Mouse (Mus musculus): Measurements from ENCODE around the gene Gm38392. TPM values are rescaled to one million over a fixed set of nuclear protein-coding genes. Genes with fewer than 3 reads are reported as not detected.

The Gm38392 gene
- polyA plus RNA-seq, 1 experiment from 2014 or later = not detected

GRCm38 (mm10) chr3:88226101-88226845 lies 60.7 kb downstream of the Gm38392 start:
- H3K4me2 ChIP-seq (ENCODE audit: low read length) = no peak overlapping the region
- H3K4me3 ChIP-seq (ENCODE audit: low read length) = no peak overlapping the region
- H3K36me3 ChIP-seq (ENCODE audit: control insufficient read depth, insufficient read depth, low read length) = peaks cover 13% of the 10 kb centered on the region
- peaks cover 59% of the 10 kb centered on the region for H3K4me1 ChIP-seq (ENCODE audit: control insufficient read depth, insufficient read depth, low read depth, low read length)
- peak; percentile 10 for ATAC-seq
- H3K27me3 ChIP-seq (replicated peaks; ENCODE audit: control insufficient read depth, insufficient read depth, low read length) = no peaks in the 10 kb centered on the region
- peak overlapping the region; percentile 47; the same call in 1 of the 2 replicates for H3K9ac ChIP-seq (ENCODE audit: low read depth, low read length)
- peak overlapping the region; percentile 95 for H3K27ac ChIP-seq (ENCODE audit: low read depth, low read length)
- 39% methylated on average over 10 of the region's 10 CpGs for WGBS
- no peaks in the 10 kb centered on the region for H3K9me3 ChIP-seq (ENCODE audit: control insufficient read depth, low read length)

DNA sequence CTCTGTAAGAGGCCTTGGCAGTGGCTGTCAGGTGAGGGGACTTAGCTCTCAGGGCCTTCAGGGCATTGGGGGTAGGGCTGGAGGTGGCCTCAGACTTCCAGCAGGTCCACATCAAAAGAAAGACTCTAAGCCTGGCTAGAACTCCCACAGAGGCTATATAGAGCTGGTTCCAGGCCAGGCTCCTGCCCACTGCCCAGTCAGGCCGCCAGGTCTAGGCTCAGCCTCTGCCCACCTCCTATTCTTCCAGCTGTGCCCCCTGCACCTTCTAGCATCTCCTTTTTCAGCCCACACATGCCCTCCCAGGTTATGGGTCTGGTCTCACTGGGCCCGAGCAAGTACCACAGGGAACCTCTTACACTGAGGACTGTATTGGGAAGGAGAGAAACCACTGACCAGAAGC lies 62.1 kb downstream of the Gm38392 start:
- Histone ChIP-seq H3K4me2 (ENCODE audit: low read length) (no peak overlapping the region), H3K9me3 (ENCODE audit: control insufficient read depth, low read length) (no peaks in the 10 kb centered on the region), H3K9ac (ENCODE audit: low read depth, low read length) (peak overlapping the region; percentile 47; the same call in 1 of the 2 replicates), H3K27ac (ENCODE audit: low read depth, low read length) (peak overlapping the region; percentile 95), H3K36me3 (ENCODE audit: control insufficient read depth, insufficient read depth, low read length) (peaks cover 13% of the 10 kb centered on the region), H3K4me1 (ENCODE audit: control insufficient read depth, insufficient read depth, low read depth, low read length) (peaks cover 61% of the 10 kb centered on the region), H3K27me3 (replicated peaks; ENCODE audit: control insufficient read depth, insufficient read depth, low read length) (no peaks in the 10 kb centered on the region), H3K4me3 (ENCODE audit: low read length) (no peak overlapping the region)
- no peak for ATAC-seq
- 58% methylated on average over 2 of the region's 2 CpGs for WGBS

GRCm38 (mm10) chr3:88222446-88222845 lies 64.6 kb downstream of the Gm38392 start:
- peak overlapping the region; percentile 95 for H3K27ac ChIP-seq (ENCODE audit: low read depth, low read length)
- H3K36me3 ChIP-seq (ENCODE audit: control insufficient read depth, insufficient read depth, low read length) = peaks cover 13% of the 10 kb centered on the region
- peak; percentile 15 for ATAC-seq
- peaks cover 58% of the 10 kb centered on the region for H3K4me1 ChIP-seq (ENCODE audit: control insufficient read depth, insufficient read depth, low read depth, low read length)
- WGBS = 34% methylated on average over 6 of the region's 6 CpGs
- H3K4me3 ChIP-seq (ENCODE audit: low read length) = no peak overlapping the region
- peak overlapping the region; percentile 34 for H3K4me2 ChIP-seq (ENCODE audit: low read length)
- no peaks in the 10 kb centered on the region for H3K9me3 ChIP-seq (ENCODE audit: control insufficient read depth, low read length)
- H3K27me3 ChIP-seq (replicated peaks; ENCODE audit: control insufficient read depth, insufficient read depth, low read length) = no peaks in the 10 kb centered on the region
- peak overlapping the region; percentile 28; the same call in 1 of the 2 replicates for H3K9ac ChIP-seq (ENCODE audit: low read depth, low read length)

DNA sequence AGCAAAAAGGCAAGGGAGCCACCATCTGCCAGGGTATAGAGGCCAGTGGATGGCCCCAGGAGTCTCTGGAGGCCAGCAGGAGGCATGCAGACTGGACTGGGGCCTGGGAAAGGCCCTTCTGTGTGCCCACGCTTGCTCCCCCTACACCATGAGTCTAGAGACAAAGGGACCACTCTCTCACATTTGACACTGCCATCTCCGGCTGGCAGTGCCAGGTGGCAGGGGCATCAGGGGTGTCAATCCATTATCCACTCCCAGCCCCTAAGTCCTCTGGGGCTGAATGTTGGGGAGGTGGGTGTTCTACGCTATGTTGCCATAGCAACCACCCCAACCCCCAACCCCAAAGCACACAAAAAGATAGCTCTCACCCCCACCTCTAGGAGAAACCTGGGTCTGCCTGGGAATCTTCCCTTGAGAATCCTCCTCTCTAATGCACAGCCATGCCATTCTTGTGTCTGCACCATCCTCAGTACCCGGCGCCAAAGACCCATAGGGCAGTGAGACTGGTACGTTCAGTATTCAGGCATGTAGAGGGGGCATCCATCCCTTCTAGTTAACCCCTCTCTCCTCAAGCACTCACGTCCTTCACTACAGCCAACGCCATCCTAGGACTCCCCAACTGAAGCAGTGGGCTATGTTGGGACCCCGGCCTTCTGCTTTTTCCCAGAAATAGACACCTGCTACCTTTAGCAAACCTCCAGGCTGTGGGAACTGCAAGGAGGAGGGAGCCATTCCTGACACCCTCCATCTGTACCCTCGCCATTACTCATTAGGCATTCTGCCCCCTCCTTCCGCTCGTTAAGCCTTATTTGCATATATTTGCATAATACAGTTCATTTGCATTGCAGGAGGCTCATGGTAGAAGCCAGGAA lies 65.3 kb downstream of the Gm38392 start:
- H3K9ac ChIP-seq (ENCODE audit: low read depth, low read length) = peak overlapping the region; percentile 47; the same call in 1 of the 2 replicates
- no peaks in the 10 kb centered on the region for H3K9me3 ChIP-seq (ENCODE audit: control insufficient read depth, low read length)
- H3K27me3 ChIP-seq (replicated peaks; ENCODE audit: control insufficient read depth, insufficient read depth, low read length) = no peaks in the 10 kb centered on the region
- peak overlapping the region; percentile 95 for H3K27ac ChIP-seq (ENCODE audit: low read depth, low read length)
- H3K4me3 ChIP-seq (ENCODE audit: low read length) = no peak overlapping the region
- ATAC-seq = peak; percentile 81
- WGBS = 17% methylated on average over 12 of the region's 12 CpGs
- H3K4me1 ChIP-seq (ENCODE audit: control insufficient read depth, insufficient read depth, low read depth, low read length) = peaks cover 55% of the 10 kb centered on the region
- peaks cover 10% of the 10 kb centered on the region for H3K36me3 ChIP-seq (ENCODE audit: control insufficient read depth, insufficient read depth, low read length)
- peak overlapping the region; percentile 71 for H3K4me2 ChIP-seq (ENCODE audit: low read length)

DNA sequence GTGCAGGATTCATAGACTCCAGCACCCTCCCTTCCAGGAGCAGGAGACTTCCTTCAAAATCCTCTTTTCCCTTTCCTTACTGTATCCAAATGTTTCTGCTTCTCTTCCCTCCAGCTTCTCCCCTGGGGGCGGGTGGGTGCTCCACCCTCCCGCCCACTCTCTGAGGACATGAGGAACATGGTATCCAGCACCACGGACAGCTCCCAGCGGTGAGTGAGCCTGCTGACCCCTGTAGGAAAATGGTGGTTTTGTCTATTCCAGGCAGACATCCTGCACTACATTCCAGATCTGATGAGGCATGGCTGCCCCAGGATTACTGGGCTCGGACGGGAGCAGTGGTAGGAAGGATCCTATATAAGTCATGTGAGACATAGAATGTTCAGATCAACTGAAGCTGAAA lies 66.2 kb downstream of the Gm38392 start:
- no peak overlapping the region; the same call in 1 of the 2 replicates for H3K4me3 ChIP-seq (ENCODE audit: low read length)
- H3K9me3 ChIP-seq (ENCODE audit: control insufficient read depth, low read length) = no peaks in the 10 kb centered on the region
- H3K9ac ChIP-seq (ENCODE audit: low read depth, low read length) = peak overlapping the region; percentile 47
- H3K36me3 ChIP-seq (ENCODE audit: control insufficient read depth, insufficient read depth, low read length) = peaks cover 7% of the 10 kb centered on the region; the same call in 1 of the 2 replicates
- peak overlapping the region; percentile 71 for H3K4me2 ChIP-seq (ENCODE audit: low read length)
- peaks cover 50% of the 10 kb centered on the region for H3K4me1 ChIP-seq (ENCODE audit: control insufficient read depth, insufficient read depth, low read depth, low read length)
- ATAC-seq = no peak
- 4% methylated on average over 6 of the region's 6 CpGs for WGBS
- H3K27ac ChIP-seq (ENCODE audit: low read depth, low read length) = peak overlapping the region; percentile 95
- H3K27me3 ChIP-seq (replicated peaks; ENCODE audit: control insufficient read depth, insufficient read depth, low read length) = no peaks in the 10 kb centered on the region

GRCm38 (mm10) chr3:88219940-88220339 lies 67.1 kb downstream of the Gm38392 start:
- peak overlapping the region; percentile 95 for H3K27ac ChIP-seq (ENCODE audit: low read depth, low read length)
- H3K36me3 ChIP-seq (ENCODE audit: control insufficient read depth, insufficient read depth, low read length) = peaks cover 4% of the 10 kb centered on the region; the same call in 1 of the 2 replicates
- H3K4me2 ChIP-seq (ENCODE audit: low read length) = peak overlapping the region; percentile 71
- no peaks in the 10 kb centered on the region for H3K9me3 ChIP-seq (ENCODE audit: control insufficient read depth, low read length)
- 11% methylated on average over 9 of the region's 9 CpGs for WGBS
- peak overlapping the region; percentile 6 for H3K4me3 ChIP-seq (ENCODE audit: low read length)
- H3K9ac ChIP-seq (ENCODE audit: low read depth, low read length) = peak overlapping the region; percentile 47
- H3K4me1 ChIP-seq (ENCODE audit: control insufficient read depth, insufficient read depth, low read depth, low read length) = peaks cover 41% of the 10 kb centered on the region
- no peaks in the 10 kb centered on the region for H3K27me3 ChIP-seq (replicated peaks; ENCODE audit: control insufficient read depth, insufficient read depth, low read length)
- no peak for ATAC-seq

- WGBS = 32% methylated on average over 1 of the region's 2 CpGs
- Histone ChIP-seq H3K9me3 (ENCODE audit: control insufficient read depth, low read length) (no peaks in the 10 kb centered on the region), H3K27ac (ENCODE audit: low read depth, low read length) (peak overlapping the region; percentile 91), H3K4me2 (ENCODE audit: low read length) (peak overlapping the region; percentile 71), H3K27me3 (replicated peaks; ENCODE audit: control insufficient read depth, insufficient read depth, low read length) (no peaks in the 10 kb centered on the region), H3K4me1 (ENCODE audit: control insufficient read depth, insufficient read depth, low read depth, low read length) (peaks cover 40% of the 10 kb centered on the region), H3K9ac (ENCODE audit: low read depth, low read length) (peak overlapping the region; percentile 73), H3K4me3 (ENCODE audit: low read length) (peak overlapping the region; percentile 49), H3K36me3 (ENCODE audit: control insufficient read depth, insufficient read depth, low read length) (0 out of 2 replicates have a peak, but pooled peaks cover 2% of the 10 kb centered on the region)
- ATAC-seq = no peak
Measured at GRCm38 (mm10) chr3:88217679-88218078, 69.3 kb downstream of the Gm38392 start.

DNA sequence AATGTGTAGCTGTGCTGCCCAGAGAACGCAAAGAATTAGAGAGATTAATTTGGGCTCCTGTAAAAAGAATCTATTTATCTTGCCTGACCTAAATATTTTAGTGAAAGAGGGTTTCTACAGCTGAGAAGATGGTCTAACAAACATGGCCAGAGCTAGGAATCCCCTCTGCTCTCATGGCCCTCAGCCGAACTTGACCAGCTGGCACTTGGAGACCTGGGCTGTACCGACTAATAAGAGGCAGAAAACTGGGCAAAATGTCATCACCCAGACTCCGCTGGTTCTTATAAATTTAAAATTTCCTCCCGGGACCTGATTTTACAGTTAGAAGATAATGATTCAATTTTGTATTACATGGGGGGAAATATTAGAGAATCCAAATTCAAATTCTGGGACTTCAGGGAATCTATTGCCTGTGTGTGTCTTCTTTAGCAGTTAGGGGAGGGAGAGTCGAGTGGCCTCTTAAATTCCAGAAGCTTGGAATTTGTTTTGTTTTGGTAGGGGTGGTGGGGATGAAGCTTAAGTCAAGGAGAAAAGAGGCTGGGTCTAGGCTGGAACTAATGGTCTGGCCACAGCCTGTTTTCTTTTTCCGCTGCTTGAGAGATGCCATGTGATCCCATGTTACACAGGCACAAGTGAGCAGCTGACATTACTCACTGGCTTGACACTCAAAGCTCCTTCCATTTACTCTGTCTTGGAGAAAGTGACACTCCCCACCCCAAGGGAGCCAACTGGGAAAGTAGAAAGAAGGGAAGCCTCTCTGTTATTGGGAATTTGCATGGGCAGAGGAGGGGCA lies 70.3 kb downstream of the Gm38392 start:
- no peak for ATAC-seq
- no peaks in the 10 kb centered on the region; the same call in 1 of the 2 replicates for H3K27me3 ChIP-seq (replicated peaks; ENCODE audit: control insufficient read depth, insufficient read depth, low read length)
- WGBS = 9% methylated on average over 7 of the region's 7 CpGs

More for the DNA sequence above, 70.3 kb downstream of the Gm38392 start:
- Histone ChIP-seq H3K27ac (ENCODE audit: low read depth, low read length) (peak overlapping the region; percentile 91), H3K4me1 (ENCODE audit: control insufficient read depth, insufficient read depth, low read depth, low read length) (peaks cover 44% of the 10 kb centered on the region), H3K36me3 (ENCODE audit: control insufficient read depth, insufficient read depth, low read length) (peaks cover 5% of the 10 kb centered on the region; the same call in 1 of the 2 replicates), H3K4me3 (ENCODE audit: low read length) (peak overlapping the region; percentile 49), H3K9me3 (ENCODE audit: control insufficient read depth, low read length) (no peaks in the 10 kb centered on the region), H3K9ac (ENCODE audit: low read depth, low read length) (peak overlapping the region; percentile 73), H3K4me2 (ENCODE audit: low read length) (peak overlapping the region; percentile 71)
